Mouse (Mus musculus) hindbrain, embryonic 16.5 days (tissue): ENCODE results near the gene Pou2f1. TPM values are rescaled to one million over a fixed set of nuclear protein-coding genes. Genes with fewer than 3 reads are reported as not detected.

Experiments
- ATAC-seq: fragments of 200-750 bp; cut with Nextera tagmentation; 2 replicates; pipeline ENCODE4 v1.8.0; 2017; ENCODE audit warnings: moderate TSS enrichment, moderate library complexity
- H3K27ac ChIP-seq: fragments of 300-500 bp; sonication (generic); 2 replicates; pipeline ENCODE4 v1.5.1; 2014; ENCODE audit warnings: low read depth, mild to moderate bottlenecking, control low read depth, low read length, moderate library complexity
- H3K27me3 ChIP-seq: fragments of 300-500 bp; sonication (generic); replicated peaks from 2 replicates; pipeline ENCODE4 v1.6.1; 2014; ENCODE audit warnings: low read length; ENCODE audit not compliant: control insufficient read depth, insufficient read depth
- H3K36me3 ChIP-seq: fragments of 300-500 bp; sonication (generic); 2 replicates; pipeline ENCODE4 v1.6.1; 2014; ENCODE audit warnings: mild to moderate bottlenecking, low read length, moderate library complexity, mixed read lengths; ENCODE audit not compliant: control insufficient read depth, insufficient read depth
- H3K4me1 ChIP-seq: fragments of 300-500 bp; sonication (generic); 2 replicates; pipeline ENCODE4 v1.6.1; 2014; ENCODE audit warnings: low read depth, low read length; ENCODE audit not compliant: control insufficient read depth, insufficient read depth
- H3K4me2 ChIP-seq: fragments of 300-500 bp; sonication (generic); 2 replicates; pipeline ENCODE4 v1.6.1; 2014; ENCODE audit warnings: mild to moderate bottlenecking, low read length, control low read depth, moderate library complexity
- H3K4me3 ChIP-seq: fragments of 300-500 bp; sonication (generic); 2 replicates; pipeline ENCODE4 v1.5.1; 2014; ENCODE audit warnings: mild to moderate bottlenecking, low read length, control low read depth, moderate library complexity
- H3K9ac ChIP-seq: fragments of 300-500 bp; sonication (generic); 2 replicates; pipeline ENCODE4 v1.6.1; 2014; ENCODE audit warnings: low read depth, mild to moderate bottlenecking, control low read depth, low read length, moderate library complexity
- H3K9me3 ChIP-seq: fragments of 300-500 bp; sonication (generic); 2 replicates; pipeline ENCODE4 v1.6.1; 2014; ENCODE audit warnings: mild to moderate bottlenecking, low read length, moderate library complexity; ENCODE audit not compliant: control insufficient read depth
- WGBS: fragments of 180-500 bp; shearing (Covaris S2); extraction: QIAGEN DNeasy Blood & Tissue Kit; methylation state at CpG from one replicate; pipeline ENCODE4 v1.1.7; 2014; 5-methylcytosine and 5-hydroxymethylcytosine counted together
- polyA plus RNA-seq: library from polyadenylated mRNA; unstranded; fragments of >200 nt; fragmentation: Nextera tagmentation; extraction: Ambion mirVana; gene quantifications from 2 replicates; pipeline ENCODE4 v1.2.1, GENCODE M21; 2015

Pou2f1 gene
- polyA plus RNA-seq, 1 experiment from 2014 or later, result 14.3 TPM

GRCm38 (mm10) chr1:166038731-166039332, 36.4 kb upstream of the Pou2f1 start:
- Histone ChIP-seq H3K4me1 (peaks cover 2% of the 10 kb centered on the region; the same call in 1 of the 2 replicates), H3K4me2 (no peak overlapping the region), H3K4me3 (no peak overlapping the region), H3K27me3 (no peaks in the 10 kb centered on the region), H3K27ac (no peak overlapping the region), H3K9ac (no peak overlapping the region), H3K36me3 (no peaks in the 10 kb centered on the region), H3K9me3 (no peaks in the 10 kb centered on the region)
- ATAC-seq, result no peak
- WGBS, result 92% methylated on average over 2 of the region's 2 CpGs

- Histone ChIP-seq H3K4me2 (no peak overlapping the region), H3K36me3 (no peaks in the 10 kb centered on the region), H3K27ac (no peak overlapping the region), H3K9me3 (no peaks in the 10 kb centered on the region), H3K27me3 (no peaks in the 10 kb centered on the region), H3K9ac (no peak overlapping the region), H3K4me3 (no peak overlapping the region), H3K4me1 (no peaks in the 10 kb centered on the region)
- 34% methylated on average over 5 of the region's 5 CpGs for WGBS
- no peak for ATAC-seq
Observed at GRCm38 (mm10) chr1:166035045-166035444, 32.6 kb upstream of the Pou2f1 start.

- 70% methylated on average over 7 of the region's 7 CpGs for WGBS
- H3K4me2 ChIP-seq, result no peak overlapping the region
- H3K27me3 ChIP-seq, result no peaks in the 10 kb centered on the region
- no peak overlapping the region for H3K27ac ChIP-seq
- no peak overlapping the region for H3K4me3 ChIP-seq
- no peaks in the 10 kb centered on the region for H3K4me1 ChIP-seq
- no peak for ATAC-seq
- H3K9me3 ChIP-seq, result no peaks in the 10 kb centered on the region
- H3K9ac ChIP-seq, result no peak overlapping the region
- H3K36me3 ChIP-seq, result no peaks in the 10 kb centered on the region
Observed at GRCm38 (mm10) chr1:166031673-166032547, 29.4 kb upstream of the Pou2f1 start.

DNA sequence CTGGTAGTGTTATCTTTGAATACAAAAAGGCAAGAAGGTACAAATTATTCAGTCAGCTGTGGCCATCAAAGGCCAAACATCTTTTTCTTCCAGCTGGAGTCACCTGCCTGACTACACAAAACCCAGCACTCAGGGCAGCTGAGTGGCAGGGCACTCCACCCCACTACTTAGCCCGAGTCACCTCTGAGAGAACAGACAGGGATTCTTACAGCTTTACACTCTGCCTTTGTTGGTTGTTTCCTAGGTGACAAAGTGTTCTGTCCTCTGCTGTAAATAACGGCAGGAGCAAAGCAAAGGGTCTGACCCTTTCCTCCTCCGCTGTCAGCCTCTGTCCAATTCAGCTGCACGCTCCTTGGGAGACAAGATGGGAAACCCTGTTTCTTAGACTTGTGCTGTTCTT, 21.5 kb upstream of the Pou2f1 start:
- no peak overlapping the region for H3K27ac ChIP-seq
- ATAC-seq, result no peak
- H3K9me3 ChIP-seq, result no peaks in the 10 kb centered on the region
- 23% methylated on average over 4 of the region's 4 CpGs for WGBS
- H3K27me3 ChIP-seq, result no peaks in the 10 kb centered on the region
- no peak overlapping the region for H3K4me3 ChIP-seq
- H3K36me3 ChIP-seq, result no peaks in the 10 kb centered on the region
- H3K4me1 ChIP-seq, result no peaks in the 10 kb centered on the region
- H3K9ac ChIP-seq, result no peak overlapping the region
- no peak overlapping the region for H3K4me2 ChIP-seq

- H3K36me3 ChIP-seq, result no peaks in the 10 kb centered on the region
- no peak overlapping the region for H3K9ac ChIP-seq
- H3K4me2 ChIP-seq, result no peak overlapping the region
- no peak overlapping the region for H3K27ac ChIP-seq
- no peaks in the 10 kb centered on the region; the same call in 1 of the 2 replicates for H3K27me3 ChIP-seq
- H3K4me3 ChIP-seq, result no peak overlapping the region
- no peak for ATAC-seq
- no peaks in the 10 kb centered on the region for H3K9me3 ChIP-seq
- H3K4me1 ChIP-seq, result no peaks in the 10 kb centered on the region
- 94% methylated on average over 4 of the region's 4 CpGs for WGBS
Observed at GRCm38 (mm10) chr1:166017203-166017602, 14.7 kb upstream of the Pou2f1 start.

GRCm38 (mm10) chr1:166016306-166016705, 13.8 kb upstream of the Pou2f1 start:
- WGBS, result 77% methylated on average over 4 of the region's 4 CpGs
- Histone ChIP-seq H3K9ac (no peak overlapping the region), H3K4me2 (no peak overlapping the region), H3K9me3 (no peaks in the 10 kb centered on the region), H3K4me1 (no peaks in the 10 kb centered on the region), H3K4me3 (no peak overlapping the region), H3K27ac (no peak overlapping the region), H3K36me3 (no peaks in the 10 kb centered on the region), H3K27me3 (no peaks in the 10 kb centered on the region; the same call in 1 of the 2 replicates)
- no peak for ATAC-seq

- Histone ChIP-seq H3K36me3 (no peaks in the 10 kb centered on the region), H3K27me3 (no peaks in the 10 kb centered on the region; the same call in 1 of the 2 replicates), H3K4me3 (no peak overlapping the region), H3K9ac (no peak overlapping the region), H3K4me1 (no peaks in the 10 kb centered on the region), H3K27ac (no peak overlapping the region), H3K9me3 (no peaks in the 10 kb centered on the region), H3K4me2 (no peak overlapping the region)
- WGBS, result 59% methylated on average over 5 of the region's 5 CpGs
- no peak for ATAC-seq
Observed at GRCm38 (mm10) chr1:166014530-166014929, 12.1 kb upstream of the Pou2f1 start.

GRCm38 (mm10) chr1:166010106-166010505, 7.6 kb upstream of the Pou2f1 start:
- Histone ChIP-seq H3K9me3 (no peaks in the 10 kb centered on the region), H3K36me3 (no peaks in the 10 kb centered on the region), H3K4me3 (no peak overlapping the region), H3K4me1 (no peaks in the 10 kb centered on the region), H3K27ac (no peak overlapping the region), H3K9ac (no peak overlapping the region), H3K27me3 (no peaks in the 10 kb centered on the region; the same call in 1 of the 2 replicates), H3K4me2 (no peak overlapping the region)
- 93% methylated on average over 1 of the region's 1 CpGs for WGBS
- ATAC-seq, result no peak

DNA sequence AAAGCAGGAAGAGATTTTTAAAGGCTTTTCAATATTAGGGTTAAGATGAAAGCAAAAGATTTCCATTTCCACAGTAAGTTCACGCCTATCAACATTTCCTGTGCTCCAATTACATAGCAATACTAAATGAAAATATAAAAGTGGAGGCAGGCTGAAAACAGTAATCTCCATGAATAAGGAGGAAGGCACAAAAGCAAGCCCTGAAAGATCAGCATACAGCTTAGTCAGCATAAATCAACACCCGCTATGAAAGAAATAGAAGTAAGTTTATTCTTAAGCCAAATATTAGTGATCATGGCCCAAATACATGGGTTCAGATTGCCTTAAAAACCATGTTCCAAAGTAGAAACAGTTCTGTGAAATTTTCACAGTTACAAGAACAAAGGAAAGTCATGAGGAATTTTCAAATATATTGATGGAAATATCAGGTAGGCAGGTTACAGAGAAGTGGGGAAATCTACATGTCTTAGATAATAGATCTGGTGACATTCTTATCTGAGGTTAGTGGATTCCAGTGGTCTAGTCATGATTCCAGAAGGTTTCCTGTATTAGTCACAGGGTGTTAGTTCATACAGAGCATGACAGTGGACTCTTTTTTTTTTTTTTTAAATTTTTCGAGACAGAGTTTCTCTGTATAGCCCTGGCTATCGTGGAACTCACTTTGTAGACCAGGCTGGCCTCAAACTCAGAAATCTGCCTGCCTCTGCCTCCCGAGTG, 6.3 kb upstream of the Pou2f1 start:
- Histone ChIP-seq H3K27me3 (no peaks in the 10 kb centered on the region; the same call in 1 of the 2 replicates), H3K9ac (no peak overlapping the region), H3K9me3 (no peaks in the 10 kb centered on the region), H3K4me1 (no peaks in the 10 kb centered on the region), H3K4me2 (no peak overlapping the region), H3K36me3 (no peaks in the 10 kb centered on the region), H3K27ac (no peak overlapping the region), H3K4me3 (no peak overlapping the region)
- WGBS, result 90% methylated on average over 5 of the region's 5 CpGs
- no peak for ATAC-seq
